Mouse (Mus musculus): Measurements from ENCODE around the gene Vrk3. TPM values are rescaled to one million over a fixed set of nuclear protein-coding genes. Genes with fewer than 3 reads are reported as not detected.

Vrk3 gene
- polyA plus RNA-seq, 1 experiment: 19.7 TPM

DNA sequence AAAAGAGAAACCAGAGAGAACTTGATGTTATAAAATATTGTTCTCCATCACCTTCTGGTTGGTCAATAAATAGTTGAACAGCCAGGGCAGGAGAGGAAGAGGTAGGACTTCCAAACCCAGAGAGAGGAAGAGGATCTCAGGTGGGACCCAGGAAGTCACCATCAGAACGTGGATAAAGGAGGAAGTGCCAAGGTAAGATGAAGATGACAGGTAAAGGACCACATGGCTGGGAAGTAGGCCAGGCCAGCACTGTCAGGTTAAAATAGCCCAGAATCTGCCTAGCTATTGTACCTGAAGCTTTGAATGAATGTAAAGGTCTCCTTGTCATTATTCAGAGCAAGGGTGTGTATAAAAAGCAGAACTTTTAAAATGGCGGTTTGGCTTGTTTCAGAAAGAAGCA, 60.7 kb downstream of the Vrk3 start:
- H3K4me1 ChIP-seq (ENCODE audit: control insufficient read depth, insufficient read depth, insufficient read length, low read length): no peaks in the 10 kb centered on the region
- no peak overlapping the region for H3K4me3 ChIP-seq (ENCODE audit: insufficient read depth, low read depth, low read length)

GRCm38 (mm10) chr7:44809466-44809865, 61.3 kb downstream of the Vrk3 start:
- Histone ChIP-seq H3K4me1 (ENCODE audit: control insufficient read depth, insufficient read depth, insufficient read length, low read length) (no peaks in the 10 kb centered on the region), H3K4me3 (ENCODE audit: insufficient read depth, low read depth, low read length) (no peak overlapping the region), H3K27ac (replicated peaks; ENCODE audit: low read depth, low read length) (no peak overlapping the region)

More for the DNA sequence above, 60.7 kb downstream of the Vrk3 start:
- H3K27ac ChIP-seq (replicated peaks; ENCODE audit: low read depth, low read length): no peak overlapping the region

DNA sequence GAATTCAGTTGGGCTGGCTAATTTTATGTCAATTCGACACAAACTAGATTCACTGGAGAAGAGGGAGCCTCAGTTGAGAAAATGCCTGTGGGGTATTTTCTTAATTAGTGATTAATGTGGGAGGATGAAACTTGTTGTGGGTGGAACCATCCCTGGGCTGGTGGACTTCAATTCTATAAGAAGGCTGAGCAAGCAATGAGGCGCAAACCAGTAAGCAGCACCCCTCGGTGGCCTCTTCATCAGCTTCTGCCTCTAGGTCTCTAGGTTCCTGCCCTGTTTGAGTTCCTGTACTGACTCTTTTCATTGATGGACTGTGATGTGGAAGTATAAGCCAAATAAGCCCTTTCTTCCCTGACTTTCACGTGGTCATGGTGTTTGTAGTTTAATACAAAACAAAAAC, 62.2 kb downstream of the Vrk3 start:
- no peak overlapping the region for H3K27ac ChIP-seq (replicated peaks; ENCODE audit: low read depth, low read length)
- H3K4me3 ChIP-seq (ENCODE audit: insufficient read depth, low read depth, low read length): no peak overlapping the region
- no peaks in the 10 kb centered on the region; the same call in 1 of the 2 replicates for H3K4me1 ChIP-seq (ENCODE audit: control insufficient read depth, insufficient read depth, insufficient read length, low read length)

DNA sequence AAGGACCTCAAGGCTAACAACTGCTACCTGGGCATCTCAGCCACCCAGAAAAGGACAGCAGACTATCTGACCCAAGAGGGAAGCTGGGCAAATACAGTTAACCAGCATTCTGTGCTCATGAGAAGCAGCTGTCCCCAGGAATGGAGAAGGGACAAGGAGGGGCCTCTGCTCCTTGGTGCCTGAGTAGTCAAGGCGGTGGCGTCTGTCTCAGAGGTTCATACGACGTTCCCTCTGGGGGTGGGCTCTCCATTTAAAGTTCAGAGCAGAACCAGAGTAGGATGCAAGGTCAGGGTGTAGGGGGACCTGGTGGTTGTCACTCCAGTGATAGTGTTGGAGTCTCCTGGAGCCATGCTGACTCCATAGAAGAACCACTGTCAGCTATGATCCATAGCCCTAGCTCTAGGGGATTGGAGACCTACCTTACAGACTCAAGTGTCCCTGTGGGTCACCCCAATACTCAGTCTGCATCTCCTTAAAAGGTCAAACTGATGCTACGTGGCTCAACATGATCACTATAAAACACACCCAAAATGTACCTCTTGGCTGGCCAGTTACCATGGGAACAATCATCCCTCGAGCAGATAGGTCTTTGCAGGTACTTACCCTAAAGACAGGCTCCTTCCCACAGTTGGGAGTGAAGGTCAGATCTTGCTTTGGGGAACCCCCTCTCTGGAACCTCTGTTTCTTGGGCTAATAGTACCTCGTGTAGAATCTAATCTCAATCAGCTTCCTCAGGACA, 62.8 kb downstream of the Vrk3 start:
- no peak overlapping the region for H3K27ac ChIP-seq (replicated peaks; ENCODE audit: low read depth, low read length)
- no peak overlapping the region for H3K4me3 ChIP-seq (ENCODE audit: insufficient read depth, low read depth, low read length)
- H3K4me1 ChIP-seq (ENCODE audit: control insufficient read depth, insufficient read depth, insufficient read length, low read length): no peaks in the 10 kb centered on the region; the same call in 1 of the 2 replicates

DNA sequence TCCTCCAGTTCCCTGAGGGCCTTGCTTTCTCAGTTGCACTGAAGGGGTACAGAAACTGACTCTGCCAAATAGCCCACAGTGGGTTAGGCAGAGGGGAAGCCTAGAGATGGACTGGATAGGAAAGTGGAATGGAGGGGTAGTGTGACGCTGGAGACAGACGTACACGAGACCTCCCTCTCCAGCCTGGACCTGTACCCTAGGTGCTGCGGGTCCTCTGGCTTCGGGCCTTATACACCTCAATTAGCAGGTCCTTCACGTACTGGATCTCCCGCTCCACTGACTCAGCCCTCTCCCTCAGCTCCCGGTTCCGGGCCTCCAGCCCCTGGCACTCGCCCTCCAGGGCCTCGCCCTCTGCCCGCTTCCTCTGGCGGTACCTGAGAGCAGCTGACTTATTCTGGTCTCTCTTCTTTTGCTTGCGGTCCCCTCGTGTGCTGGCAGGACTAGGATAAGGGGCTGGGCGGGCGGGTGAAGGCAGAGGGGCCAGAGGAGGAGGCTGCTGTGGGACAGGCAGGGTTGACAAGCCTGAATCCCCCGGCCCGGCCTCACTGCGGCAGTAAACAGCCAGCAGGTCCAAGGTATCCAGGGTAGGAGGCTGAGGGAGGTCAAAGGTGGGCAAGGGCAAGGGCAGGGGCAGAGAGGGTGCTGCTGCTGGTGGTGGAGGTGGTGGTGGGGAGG, 64.6 kb downstream of the Vrk3 start:
- Histone ChIP-seq H3K4me3 (ENCODE audit: insufficient read depth, low read depth, low read length) (no peak overlapping the region), H3K4me1 (ENCODE audit: control insufficient read depth, insufficient read depth, insufficient read length, low read length) (peaks cover 4% of the 10 kb centered on the region), H3K27ac (replicated peaks; ENCODE audit: low read depth, low read length) (no peak overlapping the region)

- Histone ChIP-seq H3K4me3 (ENCODE audit: insufficient read depth, low read depth, low read length) (no peak overlapping the region), H3K4me1 (ENCODE audit: control insufficient read depth, insufficient read depth, insufficient read length, low read length) (peaks cover 13% of the 10 kb centered on the region)
Measured at GRCm38 (mm10) chr7:44813985-44814384, 65.8 kb downstream of the Vrk3 start.

GRCm38 (mm10) chr7:44814423-44814822, 66.2 kb downstream of the Vrk3 start:
- no peak overlapping the region for H3K4me3 ChIP-seq (ENCODE audit: insufficient read depth, low read depth, low read length)
- no peak overlapping the region for H3K27ac ChIP-seq (replicated peaks; ENCODE audit: low read depth, low read length)
- H3K4me1 ChIP-seq (ENCODE audit: control insufficient read depth, insufficient read depth, insufficient read length, low read length): peaks cover 15% of the 10 kb centered on the region

More at GRCm38 (mm10) chr7:44813985-44814384, 65.8 kb downstream of the Vrk3 start:
- no peak overlapping the region for H3K27ac ChIP-seq (replicated peaks; ENCODE audit: low read depth, low read length)

DNA sequence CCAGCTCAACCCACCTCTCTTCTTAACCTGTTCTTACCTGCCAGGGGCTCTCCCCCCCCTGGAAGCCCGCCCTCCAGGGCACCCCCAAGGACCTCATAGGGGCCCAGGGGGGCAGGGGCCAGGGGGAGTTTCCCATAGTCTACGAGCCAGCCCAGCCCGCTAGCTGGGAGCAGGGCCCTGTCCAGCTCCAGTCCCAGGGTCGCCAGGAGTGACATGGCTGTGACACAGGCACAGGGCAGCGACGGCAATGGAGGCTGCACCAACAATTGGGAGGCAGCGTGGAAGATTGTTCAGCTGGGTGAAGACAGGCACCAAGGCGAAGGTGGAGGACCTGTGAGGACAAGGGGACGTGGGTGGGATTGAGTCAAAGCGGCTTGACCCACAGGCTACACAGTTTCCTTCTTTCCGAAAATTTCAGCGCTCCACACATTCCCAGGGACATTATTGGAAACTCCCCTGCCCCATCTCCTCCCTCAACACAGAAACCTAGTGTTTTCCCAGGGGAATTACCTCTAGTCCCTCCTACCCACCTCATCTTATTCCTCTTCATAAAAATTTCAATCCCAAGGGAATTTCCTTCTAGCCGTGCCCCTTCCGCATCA, 66.8 kb downstream of the Vrk3 start:
- Histone ChIP-seq H3K4me3 (ENCODE audit: insufficient read depth, low read depth, low read length) (peak overlapping the region; percentile 79), H3K27ac (replicated peaks; ENCODE audit: low read depth, low read length) (peak overlapping the region; percentile 45; the same call in 1 of the 2 replicates), H3K4me1 (ENCODE audit: control insufficient read depth, insufficient read depth, insufficient read length, low read length) (peaks cover 17% of the 10 kb centered on the region)

DNA sequence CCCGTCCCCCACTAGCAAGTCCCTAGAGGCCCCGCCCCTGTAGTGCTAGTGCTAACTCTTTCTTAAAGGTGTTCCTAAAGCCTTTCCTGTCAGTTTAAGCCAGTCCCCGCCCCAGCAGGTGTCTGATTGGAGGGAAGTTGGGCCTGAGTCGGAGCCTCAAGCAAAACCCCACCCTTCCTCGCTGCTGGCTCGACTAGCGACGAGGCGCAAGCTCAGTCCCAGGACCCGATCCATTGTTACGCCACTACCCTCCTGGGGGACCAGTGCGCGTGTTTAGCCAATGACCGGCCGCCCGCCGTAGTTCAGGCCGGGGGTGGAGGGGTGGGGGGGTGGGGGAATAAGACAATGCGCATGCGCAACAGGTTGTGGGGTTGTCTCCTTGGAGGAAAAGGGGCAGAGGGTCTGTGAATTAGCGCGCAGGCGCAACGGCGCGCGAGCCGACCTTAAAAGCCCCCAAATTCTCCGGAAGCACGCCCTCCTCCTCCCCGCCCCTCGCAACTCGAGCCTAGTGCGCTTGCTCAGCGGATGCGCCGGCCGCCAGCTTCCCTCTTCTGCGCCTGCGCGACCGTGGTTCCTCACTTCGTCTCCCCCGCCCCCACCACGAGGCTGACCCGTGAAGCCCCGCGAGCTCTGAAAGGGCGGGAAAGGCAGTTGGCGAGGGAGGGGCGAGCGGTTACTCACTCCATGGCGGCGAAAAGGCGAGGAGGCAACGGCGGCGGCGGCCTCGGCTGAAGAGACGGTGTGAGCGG, 67.7 kb downstream of the Vrk3 start, which contains the start of the genes Nup62 and Il4i1:
TSS of gene Nup62 (plus strand) at position 368 of the 749 bp plus-strand sequence.
TSS of gene Il4i1 (plus strand) at position 667 of the 749 bp plus-strand sequence.
- Histone ChIP-seq H3K27ac (replicated peaks; ENCODE audit: low read depth, low read length) (peak within 1 kb of the TSS; percentile 85), H3K4me3 (ENCODE audit: insufficient read depth, low read depth, low read length) (peak within 1 kb of the TSS; percentile 79), H3K4me1 (ENCODE audit: control insufficient read depth, insufficient read depth, insufficient read length, low read length) (peaks cover 20% of the 10 kb centered on the region)

GRCm38 (mm10) chr7:44816470-44817021, 68.3 kb downstream of the Vrk3 start, which contains the start of gene Atf5:
Atf5 (minus strand) TSS chr7:44816658.
- Histone ChIP-seq H3K4me3 (ENCODE audit: insufficient read depth, low read depth, low read length) (peak within 1 kb of the TSS; percentile 79), H3K27ac (replicated peaks; ENCODE audit: low read depth, low read length) (peak within 1 kb of the TSS; percentile 85), H3K4me1 (ENCODE audit: control insufficient read depth, insufficient read depth, insufficient read length, low read length) (peaks cover 20% of the 10 kb centered on the region)

DNA sequence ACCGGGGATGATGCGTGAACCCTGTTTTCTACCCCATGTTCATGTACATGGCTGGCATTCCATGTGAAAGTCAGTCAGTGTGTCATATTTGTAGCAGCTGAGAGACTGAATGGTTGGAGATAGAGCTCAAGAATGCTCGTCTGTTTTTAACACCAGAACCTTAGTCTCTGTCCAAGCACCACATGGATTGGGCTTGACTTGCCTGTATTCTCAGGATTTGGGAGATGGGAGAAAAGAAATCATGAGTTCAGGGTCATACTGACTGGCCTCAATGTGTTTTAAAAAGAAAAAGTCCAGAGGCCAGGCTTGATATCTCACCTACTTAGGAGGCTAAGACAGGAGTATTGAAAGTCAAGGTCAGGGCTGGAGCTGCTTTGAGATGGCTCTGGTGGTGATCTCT, 69.2 kb downstream of the Vrk3 start:
- Histone ChIP-seq H3K4me1 (ENCODE audit: control insufficient read depth, insufficient read depth, insufficient read length, low read length) (peaks cover 20% of the 10 kb centered on the region), H3K4me3 (ENCODE audit: insufficient read depth, low read depth, low read length) (peak overlapping the region; percentile 79), H3K27ac (replicated peaks; ENCODE audit: low read depth, low read length) (peak overlapping the region; percentile 85)

DNA sequence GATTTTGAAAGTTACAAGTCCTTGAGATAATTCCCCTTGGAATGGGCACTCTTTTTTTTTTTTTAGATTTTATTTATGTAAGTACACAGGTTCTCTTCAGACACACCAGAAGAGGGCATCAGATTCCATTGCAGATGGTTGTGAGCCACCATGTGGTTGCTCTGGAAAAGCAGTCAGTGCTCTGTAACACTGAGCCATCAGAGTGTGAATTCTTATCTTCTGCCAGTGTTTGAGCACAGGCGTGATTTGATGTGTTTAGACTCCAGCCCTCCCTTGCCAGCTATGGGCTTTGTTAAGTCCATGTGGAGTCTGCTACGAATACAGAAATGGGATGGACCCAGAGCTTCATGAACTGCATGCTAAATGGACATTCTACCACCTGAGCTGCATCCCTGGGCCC, 70.0 kb downstream of the Vrk3 start:
- Histone ChIP-seq H3K4me3 (ENCODE audit: insufficient read depth, low read depth, low read length) (peak overlapping the region; percentile 30), H3K27ac (replicated peaks; ENCODE audit: low read depth, low read length) (peak overlapping the region; percentile 85), H3K4me1 (ENCODE audit: control insufficient read depth, insufficient read depth, insufficient read length, low read length) (peaks cover 20% of the 10 kb centered on the region)

DNA sequence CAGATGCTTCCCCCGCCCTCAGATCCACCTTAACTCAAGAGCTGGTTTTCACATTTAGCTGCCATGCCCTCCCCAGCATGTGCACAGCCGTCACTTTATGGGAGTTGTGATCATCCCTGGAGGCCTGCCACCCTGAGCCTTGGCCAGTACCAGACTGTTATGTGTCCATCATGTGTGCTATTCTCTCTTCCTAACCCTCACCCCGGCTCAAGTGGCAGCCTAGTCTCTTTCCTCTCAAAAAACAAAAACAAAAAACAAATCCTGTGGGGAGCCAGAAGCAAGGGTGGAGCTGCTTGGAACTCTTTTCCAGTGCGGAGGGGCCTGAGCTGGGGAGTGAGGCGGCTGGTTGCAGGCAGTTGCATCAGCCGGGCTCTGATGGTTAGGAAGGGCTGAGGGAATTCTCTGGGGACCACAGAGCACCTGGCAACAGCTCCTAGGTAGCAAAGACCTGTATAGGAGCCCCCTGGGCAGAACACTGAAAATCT, 70.6 kb downstream of the Vrk3 start:
- Histone ChIP-seq H3K4me1 (ENCODE audit: control insufficient read depth, insufficient read depth, insufficient read length, low read length) (peaks cover 20% of the 10 kb centered on the region), H3K27ac (replicated peaks; ENCODE audit: low read depth, low read length) (peak overlapping the region; percentile 59), H3K4me3 (ENCODE audit: insufficient read depth, low read depth, low read length) (peak overlapping the region; percentile 30)

GRCm38 (mm10) chr7:44819391-44819790, 71.2 kb downstream of the Vrk3 start:
- peak overlapping the region; percentile 56 for H3K27ac ChIP-seq (replicated peaks; ENCODE audit: low read depth, low read length)
- peak overlapping the region; percentile 3; the same call in 1 of the 2 replicates for H3K4me3 ChIP-seq (ENCODE audit: insufficient read depth, low read depth, low read length)
- H3K4me1 ChIP-seq (ENCODE audit: control insufficient read depth, insufficient read depth, insufficient read length, low read length): peaks cover 20% of the 10 kb centered on the region

Data from brown adipose tissue, adult 24 weeks (tissue).